Mouse (Mus musculus) heart, embryonic 16.5 days (tissue): ENCODE measurements around the gene Naip1. TPM values are rescaled to one million over a fixed set of nuclear protein-coding genes. Genes with fewer than 3 reads are reported as not detected.
"Not testable (repeated sequence)": the region's sequence is repeated elsewhere in the genome, so short reads cannot be mapped to it uniquely, and the experiment has no call there.

Experiments
- ATAC-seq: fragments of 200-750 bp; cut with Nextera tagmentation; replicated peaks from 2 replicates; pipeline ENCODE4 v1.8.0; 2017; ENCODE audit warnings: moderate number of reproducible peaks; ENCODE audit not compliant: insufficient read depth, low FRiP score; ENCODE audit errors: extremely low read depth
- H3K27ac ChIP-seq: fragments of 300-500 bp; sonication (generic); 2 replicates; pipeline ENCODE4 v1.5.1; 2014; ENCODE audit warnings: mild to moderate bottlenecking, low read length, control low read depth, moderate library complexity
- H3K27me3 ChIP-seq: fragments of 300-500 bp; sonication (generic); 2 replicates; pipeline ENCODE4 v1.6.1; 2014; ENCODE audit warnings: low read length, mixed read lengths; ENCODE audit not compliant: control insufficient read depth, insufficient read depth
- H3K36me3 ChIP-seq: fragments of 300-500 bp; sonication (generic); 2 replicates; pipeline ENCODE4 v1.6.1; 2014; ENCODE audit not compliant: control insufficient read depth, insufficient read depth
- H3K4me1 ChIP-seq: fragments of 300-500 bp; sonication (generic); 2 replicates; pipeline ENCODE4 v1.6.1; 2014; ENCODE audit warnings: low read length, mixed read lengths; ENCODE audit not compliant: control insufficient read depth, insufficient read depth
- H3K4me2 ChIP-seq: fragments of 300-500 bp; sonication (generic); 2 replicates; pipeline ENCODE4 v1.6.1; 2014; ENCODE audit warnings: low read depth, mild to moderate bottlenecking, control low read depth, low read length
- H3K4me3 ChIP-seq: fragments of 300-500 bp; sonication (generic); 2 replicates; pipeline ENCODE4 v1.5.1; 2014; ENCODE audit warnings: mild to moderate bottlenecking, control low read depth, low read length
- H3K9ac ChIP-seq: fragments of 300-500 bp; sonication (generic); 2 replicates; pipeline ENCODE4 v1.6.1; 2014; ENCODE audit warnings: low read length, control low read depth
- H3K9me3 ChIP-seq: fragments of 300-500 bp; sonication (generic); replicated peaks from 2 replicates; pipeline ENCODE4 v1.6.1; 2016; ENCODE audit warnings: low read length; ENCODE audit not compliant: control insufficient read depth
- WGBS: fragments of 180-500 bp; shearing (Covaris S2); extraction: QIAGEN DNeasy Blood & Tissue Kit; methylation state at CpG from one replicate; pipeline ENCODE4 v1.1.7; 2014; 5-methylcytosine and 5-hydroxymethylcytosine counted together
- polyA plus RNA-seq: library from polyadenylated mRNA; unstranded; fragments of >200 nt; fragmentation: Nextera tagmentation; extraction: Ambion mirVana; gene quantifications from 2 replicates; pipeline ENCODE4 v1.2.1, GENCODE M21; 2015

The Naip1 gene
- polyA plus RNA-seq = 0.08 TPM in 1 of 2 replicates, not detected in the other

DNA sequence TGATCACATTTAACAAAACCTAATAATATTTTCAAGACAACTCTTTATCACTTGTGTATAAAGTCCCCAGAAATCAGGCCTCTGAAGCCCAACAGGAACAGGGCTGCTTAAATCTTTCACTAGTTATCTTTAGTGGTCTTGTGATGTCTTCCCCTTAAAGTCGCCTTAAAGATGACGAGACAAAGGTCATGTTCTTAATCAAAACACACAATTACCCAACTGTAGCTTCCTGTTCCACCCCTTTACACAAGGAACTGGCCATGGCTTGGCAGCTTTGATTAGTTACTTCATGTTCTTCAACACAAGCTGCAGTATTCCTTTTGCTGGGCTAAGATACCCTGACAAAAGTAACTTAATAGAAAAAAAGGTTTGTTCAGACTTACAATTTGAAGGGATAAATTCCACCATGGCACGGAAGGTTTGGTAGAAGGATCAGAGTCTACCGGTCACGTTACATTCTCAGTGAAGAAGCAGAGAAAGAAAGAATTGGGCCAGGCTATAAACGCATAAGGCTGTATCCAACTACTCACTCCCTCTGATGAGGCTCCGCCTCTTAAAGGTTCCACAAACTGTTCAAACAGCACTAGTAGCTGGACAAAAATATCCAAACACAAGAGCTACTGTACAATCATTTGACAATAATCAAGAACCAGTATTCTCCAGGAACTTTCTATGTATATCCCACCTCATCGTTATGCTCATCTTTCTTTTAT, at the start of gene Naip1:
Naip1 (minus strand) TSS at position 455 of the 713 bp plus-strand sequence.
- not testable (repeated sequence) for H3K4me1 ChIP-seq, ATAC-seq
- WGBS = 75% methylated on average over 8 of the region's 8 CpGs

DNA sequence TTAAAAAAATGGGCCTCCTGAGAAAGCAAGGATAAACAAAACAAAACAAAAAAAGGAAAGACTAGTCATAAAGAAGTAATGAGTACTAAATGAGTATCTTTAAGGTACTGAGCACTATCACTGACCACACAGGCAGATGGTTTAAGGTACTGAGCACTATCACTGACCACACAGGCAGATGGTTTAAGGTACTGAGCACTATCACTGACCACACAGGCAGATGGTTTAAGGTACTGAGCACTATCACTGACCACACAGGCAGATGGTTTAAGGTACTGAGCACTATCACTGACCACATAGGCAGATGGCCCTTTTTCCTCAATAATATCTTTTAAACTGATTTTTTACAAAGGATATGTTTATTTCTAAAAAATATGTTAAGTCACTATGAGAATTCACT, 47.0 kb upstream of the Naip1 start:
- not testable (repeated sequence) for H3K4me1 ChIP-seq, H3K9ac ChIP-seq, H3K27ac ChIP-seq, H3K36me3 ChIP-seq, ATAC-seq, H3K27me3 ChIP-seq, H3K4me2 ChIP-seq, H3K4me3 ChIP-seq, H3K9me3 ChIP-seq

More for the DNA sequence above, at the start of gene Naip1:
- not testable (repeated sequence) for H3K4me2 ChIP-seq, H3K9ac ChIP-seq, H3K4me3 ChIP-seq, H3K27ac ChIP-seq, H3K9me3 ChIP-seq, H3K36me3 ChIP-seq, H3K27me3 ChIP-seq

DNA sequence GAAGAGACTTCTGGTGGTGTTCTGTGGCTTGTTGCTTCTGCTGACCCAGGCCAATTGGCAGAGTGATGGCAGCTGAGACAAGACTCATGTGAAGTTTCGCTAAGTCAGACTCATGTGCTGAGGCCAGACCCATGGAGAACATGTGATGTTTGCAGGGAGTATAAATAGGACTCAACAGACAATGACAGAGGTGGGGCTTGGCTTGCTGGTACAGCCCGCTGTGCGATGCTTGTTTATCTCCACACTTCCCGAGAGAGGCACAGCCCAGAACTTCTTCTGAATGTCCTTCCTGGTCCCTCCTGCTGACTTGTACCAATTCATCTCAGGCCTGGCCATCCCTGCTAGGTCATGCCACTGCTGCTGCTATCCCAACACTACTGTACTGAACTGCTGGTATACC, 42.7 kb upstream of the Naip1 start:
- no peak overlapping the region for H3K4me3 ChIP-seq
- no peaks in the 10 kb centered on the region for H3K27me3 ChIP-seq
- peaks cover 5% of the 10 kb centered on the region for H3K4me1 ChIP-seq
- no peaks in the 10 kb centered on the region for H3K9me3 ChIP-seq
- no peak overlapping the region for H3K4me2 ChIP-seq
- WGBS = 58% methylated on average over 4 of the region's 4 CpGs
- no peak overlapping the region for H3K27ac ChIP-seq
- no peak overlapping the region for H3K9ac ChIP-seq
- no peaks in the 10 kb centered on the region for H3K36me3 ChIP-seq
- ATAC-seq = no peak

DNA sequence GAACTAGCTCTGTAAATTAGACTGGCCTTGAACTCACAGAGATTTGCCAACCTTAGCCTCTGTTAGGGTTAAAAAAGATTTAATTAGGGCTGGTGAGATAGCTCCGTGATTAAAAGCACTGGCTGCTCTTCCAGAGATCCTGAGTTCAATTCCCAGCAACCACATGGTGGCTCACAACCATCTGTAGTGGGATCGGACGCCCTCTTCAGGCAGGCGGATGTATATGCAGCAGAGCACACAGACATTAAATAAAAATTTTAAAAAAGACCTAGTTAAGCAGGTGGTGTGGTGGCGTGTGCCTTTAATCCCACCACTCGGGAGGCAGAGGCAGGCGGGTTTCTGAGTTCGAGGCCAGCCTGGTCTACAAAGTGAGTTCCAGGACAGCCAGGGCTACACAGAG, 41.7 kb upstream of the Naip1 start:
- not testable (repeated sequence) for H3K9ac ChIP-seq, ATAC-seq

DNA sequence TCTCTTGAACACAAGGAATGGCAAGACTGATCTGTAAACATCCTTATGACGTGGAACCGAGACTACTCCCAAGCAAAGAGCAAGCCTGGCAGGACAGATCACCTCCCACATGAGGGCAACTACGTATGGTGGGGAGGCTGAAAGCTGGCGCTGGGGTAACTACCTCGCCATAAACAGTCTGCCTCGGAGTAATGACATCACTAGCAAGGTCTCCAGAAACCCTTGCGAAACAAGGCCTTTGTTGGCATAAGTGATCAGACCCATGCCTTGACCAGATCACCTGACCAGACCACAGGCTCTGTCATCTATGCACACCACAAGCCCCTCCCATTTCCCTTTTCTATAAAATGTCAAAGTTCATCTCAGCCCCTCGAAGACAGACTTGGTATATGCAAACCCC, 40.6 kb upstream of the Naip1 start:
- H3K27me3 ChIP-seq = no peaks in the 10 kb centered on the region
- 64% methylated on average over 8 of the region's 8 CpGs for WGBS
- no peak for ATAC-seq
- no peaks in the 10 kb centered on the region for H3K9me3 ChIP-seq
- no peak overlapping the region for H3K9ac ChIP-seq
- H3K4me1 ChIP-seq = peaks cover 5% of the 10 kb centered on the region
- peaks cover 4% of the 10 kb centered on the region for H3K36me3 ChIP-seq
- no peak overlapping the region for H3K4me2 ChIP-seq
- no peak overlapping the region for H3K27ac ChIP-seq
- no peak overlapping the region for H3K4me3 ChIP-seq

More for the DNA sequence above, 41.7 kb upstream of the Naip1 start:
- not testable (repeated sequence) for H3K36me3 ChIP-seq, H3K4me2 ChIP-seq, H3K4me1 ChIP-seq, H3K4me3 ChIP-seq, H3K27ac ChIP-seq, H3K27me3 ChIP-seq, H3K9me3 ChIP-seq
- 61% methylated on average over 8 of the region's 8 CpGs for WGBS

DNA sequence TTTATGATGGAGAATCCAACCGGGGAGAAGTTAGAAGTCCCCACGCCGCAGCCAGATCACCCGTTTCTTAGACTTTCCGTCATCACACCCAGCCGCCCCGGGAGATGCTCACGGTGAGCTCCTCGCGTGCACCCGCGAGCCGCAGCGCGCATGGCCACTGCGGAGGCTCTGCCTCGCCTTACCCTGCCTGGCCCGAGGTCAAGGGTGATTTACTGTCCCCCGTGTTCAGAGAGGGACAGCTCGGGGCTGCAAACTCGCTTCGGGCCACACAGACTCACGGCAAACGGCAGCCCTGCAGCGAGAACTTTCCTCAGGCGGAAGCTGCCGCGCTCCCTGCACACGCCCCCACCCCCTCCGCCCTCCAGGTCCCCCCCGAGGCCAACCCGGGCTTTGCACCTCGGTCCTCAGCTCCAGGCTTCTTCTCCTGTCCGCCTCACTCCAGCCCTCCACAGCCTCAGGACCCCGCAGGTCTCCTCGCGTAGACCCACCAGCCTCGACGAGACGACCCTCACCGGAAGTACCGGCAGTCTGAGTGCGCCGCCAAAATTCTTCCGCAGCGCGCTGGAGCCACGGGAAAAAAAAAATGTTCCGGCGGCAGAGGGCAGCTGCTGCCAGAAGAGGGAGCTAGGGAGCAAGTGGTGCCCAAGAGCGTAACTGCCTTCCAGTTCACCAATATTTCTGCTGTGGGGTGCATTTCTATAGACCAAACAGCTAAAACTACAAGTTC, 39.6 kb upstream of the Naip1 start, which contains the start of gene Gtf2h2:
Gtf2h2 (minus strand) TSS at position 519 of the 727 bp plus-strand sequence.
- peaks cover 5% of the 10 kb centered on the region for H3K36me3 ChIP-seq
- H3K9me3 ChIP-seq = no peaks in the 10 kb centered on the region
- peak within 1 kb of the TSS; percentile 82 for H3K4me2 ChIP-seq
- H3K4me3 ChIP-seq = peak within 1 kb of the TSS; percentile 77
- peak; percentile 76 for ATAC-seq
- H3K9ac ChIP-seq = peak within 1 kb of the TSS; percentile 85
- no peaks in the 10 kb centered on the region for H3K27me3 ChIP-seq
- H3K4me1 ChIP-seq = peaks cover 5% of the 10 kb centered on the region
- WGBS = under 1% methylated on average over 51 of the region's 51 CpGs
- peak within 1 kb of the TSS; percentile 82 for H3K27ac ChIP-seq

DNA sequence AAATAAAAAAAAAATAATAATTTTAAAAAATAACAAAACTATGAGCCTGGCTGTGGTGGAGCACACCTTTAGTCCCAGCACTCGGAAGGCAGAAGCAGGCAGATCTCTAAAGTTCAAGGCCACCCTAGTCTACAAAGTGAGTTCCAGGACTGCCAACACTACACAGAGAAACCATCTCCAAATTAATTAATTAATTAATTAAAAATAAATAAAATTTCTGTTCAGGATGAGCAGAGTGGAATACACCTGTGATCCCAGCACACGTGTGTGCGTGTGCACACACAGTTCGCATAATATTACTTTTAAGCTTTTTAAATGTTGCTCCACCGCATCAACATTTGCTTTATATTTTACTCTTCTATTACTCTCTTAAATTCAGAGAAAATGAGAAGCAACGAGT, 39.0 kb upstream of the Naip1 start:
- peaks cover 5% of the 10 kb centered on the region for H3K4me1 ChIP-seq
- peaks cover 9% of the 10 kb centered on the region for H3K36me3 ChIP-seq
- no peak overlapping the region for H3K27ac ChIP-seq
- H3K9ac ChIP-seq = peak overlapping the region; percentile 85
- no peak for ATAC-seq
- H3K27me3 ChIP-seq = no peaks in the 10 kb centered on the region
- H3K4me2 ChIP-seq = peak overlapping the region; percentile 82
- 13% methylated on average over 6 of the region's 6 CpGs for WGBS
- peak overlapping the region; percentile 77 for H3K4me3 ChIP-seq
- H3K9me3 ChIP-seq = no peaks in the 10 kb centered on the region

DNA sequence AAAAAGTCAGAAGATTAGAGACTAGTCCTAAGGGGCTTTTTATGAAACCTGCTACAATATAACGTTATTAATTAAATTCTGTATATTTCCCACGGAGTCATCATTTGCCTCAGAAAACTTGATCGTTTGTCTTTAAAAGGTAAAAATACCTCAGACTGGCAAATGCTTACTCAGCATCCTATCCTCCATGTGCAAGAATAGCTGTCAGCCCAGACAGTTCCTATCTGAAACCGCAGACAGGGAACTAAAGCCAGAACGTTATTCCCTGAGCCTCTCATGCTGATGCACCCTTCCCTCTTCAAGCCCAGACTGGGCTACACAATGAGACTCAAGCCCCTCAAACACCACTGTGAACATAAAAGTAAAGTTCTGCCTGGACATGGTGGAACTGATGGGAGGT, 37.8 kb upstream of the Naip1 start:
- Histone ChIP-seq H3K4me3 (no peak overlapping the region), H3K27ac (no peak overlapping the region), H3K27me3 (no peaks in the 10 kb centered on the region), H3K4me1 (peaks cover 5% of the 10 kb centered on the region), H3K9me3 (no peaks in the 10 kb centered on the region), H3K4me2 (no peak overlapping the region), H3K36me3 (peaks cover 12% of the 10 kb centered on the region), H3K9ac (no peak overlapping the region)
- ATAC-seq = no peak
- 69% methylated on average over 5 of the region's 5 CpGs for WGBS

DNA sequence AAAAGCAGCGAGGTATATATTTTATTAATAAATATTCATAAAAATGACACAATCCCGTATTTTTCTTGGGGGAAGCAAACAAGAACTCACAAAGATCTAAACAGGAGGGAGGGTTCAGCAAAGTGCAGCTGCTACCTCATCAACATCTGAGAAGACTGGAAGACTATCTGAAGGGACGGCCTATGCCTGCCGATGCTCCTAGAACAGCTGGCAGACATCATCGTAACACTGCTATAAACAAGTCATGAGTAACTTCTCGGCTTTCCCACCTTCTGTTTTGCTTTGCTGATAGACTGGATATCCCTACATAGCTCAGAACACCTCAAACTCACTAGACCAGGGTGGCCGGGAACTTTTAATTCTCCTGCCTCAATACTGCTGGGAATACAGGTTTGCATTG, 30.9 kb upstream of the Naip1 start:
- H3K36me3 ChIP-seq = peaks cover 36% of the 10 kb centered on the region; the same call in 1 of the 2 replicates
- H3K9ac ChIP-seq = no peak overlapping the region
- no peaks in the 10 kb centered on the region for H3K27me3 ChIP-seq
- WGBS = 81% methylated on average over 7 of the region's 7 CpGs
- no peaks in the 10 kb centered on the region for H3K4me1 ChIP-seq
- H3K4me2 ChIP-seq = no peak overlapping the region
- no peak overlapping the region for H3K27ac ChIP-seq
- no peak overlapping the region for H3K4me3 ChIP-seq
- no peaks in the 10 kb centered on the region for H3K9me3 ChIP-seq
- ATAC-seq = no peak
